Mouse (Mus musculus) heart, adult 2 months (tissue): ENCODE data around the gene Oxa1l.

Source experiments
- CTCF ChIP-seq: fragments of 200-600 bp; IDR thresholded peaks from 2 replicates; pipeline ENCODE4 v1.8.1; 2022; ENCODE audit warnings: antibody characterized with exemption, mild to moderate bottlenecking, moderate library complexity
- EP300 ChIP-seq: fragments of 200-500 bp; IDR thresholded peaks from 2 replicates; pipeline ENCODE4 v1.6.1; 2011; ENCODE audit warnings: low read depth, low read length, control low read depth; ENCODE audit not compliant: insufficient read depth

DNA sequence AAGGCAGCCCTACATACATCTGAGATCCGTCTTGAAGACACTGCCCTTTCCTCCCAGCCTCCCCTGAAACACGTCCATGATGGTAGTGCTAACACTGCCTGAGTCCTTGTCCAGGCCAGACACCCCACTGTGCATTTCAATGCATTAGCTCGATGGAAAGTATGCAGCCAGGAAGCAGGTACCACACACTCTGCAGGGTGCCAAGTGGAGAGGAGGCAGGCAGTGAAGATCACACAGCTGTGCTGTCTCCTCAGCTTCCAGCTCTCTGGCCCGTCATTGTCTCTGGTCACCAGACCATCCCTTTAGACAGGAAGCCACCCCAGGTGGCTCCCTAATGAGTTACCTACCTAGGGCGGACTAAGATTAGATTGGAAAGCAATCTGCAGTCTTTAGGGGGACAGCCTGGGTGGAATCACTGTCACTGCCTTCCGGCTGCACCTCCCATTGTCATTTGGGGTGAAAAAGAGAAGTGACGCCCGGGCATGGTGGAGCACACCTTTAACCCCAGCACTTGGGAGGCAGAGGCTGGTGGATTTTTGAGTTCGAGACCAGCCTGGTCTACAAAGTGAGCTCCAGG, 51.5 kb downstream of the Oxa1l start:
- TF ChIP-seq EP300 (no peak), CTCF (no peak)
